ENCODE assay signal across 8 mouse cellular contexts in genomic region chr16:33306633-33307070, GRCm38 (mm10). TPM values are rescaled to one million over a fixed set of nuclear protein-coding genes. Genes with fewer than 3 reads are reported as not detected.
A peak's percentile ranks its signal among the peaks of the same experiment; 100 is the strongest.
DNase-seq lines count a peak whose midpoint lies in the region; ATAC-seq and TF ChIP-seq lines count a peak whose summit lies in the region.

No protein-coding gene starts in this region.

- peak overlapping the region; percentile 29; the same call in 1 of the 2 replicates for H3K4me2 ChIP-seq in lung, embryonic 16.5 days (ENCODE audit: low read depth, low read length)

- H3K27me3 ChIP-seq in ES-Bruce4 (ENCODE audit: control insufficient read depth, insufficient read depth, low read length, poor library complexity, severe bottlenecking), result no peaks in the 10 kb centered on the region
- H3K27me3 ChIP-seq in lung, embryonic 16.5 days (ENCODE audit: control insufficient read depth, insufficient read depth, low read depth, low read length), result no peaks in the 10 kb centered on the region

- TF ChIP-seq POLR2A in ES-Bruce4 (IDR thresholded peaks at IDR 0.05; ENCODE audit: insufficient read depth, low read length), result no peak

- H3K36me3 ChIP-seq in ES-Bruce4 (ENCODE audit: control insufficient read depth, insufficient read depth, low read length, poor library complexity, severe bottlenecking), result no peaks in the 10 kb centered on the region
- 0 out of 2 replicates have a peak, but pooled peaks cover 4% of the 10 kb centered on the region for H3K36me3 ChIP-seq in lung, embryonic 16.5 days (ENCODE audit: control insufficient read depth, insufficient read depth, low read length)

- DNase-seq in brain, embryonic 18.5 days (ENCODE audit: low read depth, low spot score), result peak; percentile 18
- DNase-seq in fibroblast of lung, adult 2 months (ENCODE audit: low read depth), result peak; percentile 46
- peak; percentile 77 to 82 for DNase-seq in heart, postnatal 36 days
- peak; percentile 20 to 76 for DNase-seq in layer of hippocampus, adult 8-10 months (ENCODE audit: low spot score in 2 of 2)
- DNase-seq in retina, embryonic 14.5 days (ENCODE audit: low spot score), result peak; percentile 91
- peak; percentile 70 to 73 for DNase-seq in thymus, postnatal 36 days

- peaks cover 2% of the 10 kb centered on the region for H3K4me1 ChIP-seq in ES-Bruce4 (ENCODE audit: control insufficient read depth, insufficient read depth, low read length)
- no peaks in the 10 kb centered on the region for H3K4me1 ChIP-seq in lung, embryonic 16.5 days (replicated peaks; ENCODE audit: control insufficient read depth, insufficient read depth, low read length)

- 8% methylated on average over 4 of the region's 4 CpGs for WGBS in lung, embryonic 16.5 days

- peak; percentile 48; the same call in 1 of the 2 replicates for ATAC-seq in lung, embryonic 16.5 days (ENCODE audit: low read depth)

- no peak overlapping the region for H3K4me3 ChIP-seq in ES-Bruce4 (ENCODE audit: low read depth, low read length)
- H3K4me3 ChIP-seq in lung, embryonic 16.5 days (ENCODE audit: low read length), result no peak overlapping the region

- TF ChIP-seq EP300 in ES-Bruce4 (IDR thresholded peaks at IDR 0.05; ENCODE audit: insufficient read depth, low read depth, low read length), result no peak

- H3K9me3 ChIP-seq in ES-Bruce4 (replicated peaks; ENCODE audit: control insufficient read depth, insufficient read depth, low read length, poor library complexity, severe bottlenecking), result no peaks in the 10 kb centered on the region
- H3K9me3 ChIP-seq in lung, embryonic 16.5 days (ENCODE audit: control insufficient read depth, low read length), result no peaks in the 10 kb centered on the region

- intact Hi-C loops in heart, postnatal 36 days (cut with DNase I), result loop anchor here (1.0 to 10.0 kb wide), 3 partner anchors 436 to 638 kb away; no protein-coding TSS in a partner anchor

- H3K9ac ChIP-seq in ES-Bruce4 (ENCODE audit: low read depth, poor library complexity, severe bottlenecking), result no peak overlapping the region
- H3K9ac ChIP-seq in lung, embryonic 16.5 days (ENCODE audit: low read length), result no peak overlapping the region

- TF ChIP-seq CTCF in ES-Bruce4 (IDR thresholded peaks at IDR 0.05; ENCODE audit: low read depth, low read length), result peak; percentile 81

- no peak overlapping the region for H3K27ac ChIP-seq in ES-Bruce4 (ENCODE audit: insufficient read depth, low read length)
- H3K27ac ChIP-seq in lung, embryonic 16.5 days (ENCODE audit: low read length), result no peak overlapping the region

RNA-seq across cellular contexts. Expression of gene Snx4, which starts 55.4 kb away (rescaled TPM):
- 97.0 and 97.8 TPM in 2 replicates for polyA plus RNA-seq in ES-Bruce4 (2011; ENCODE audit: insufficient read depth, insufficient read length, low read depth, missing spikeins)
- 10 to 100 TPM; 24.5 to 25.0 TPM for total RNA-seq in heart, postnatal 36 days (2021)
- 10 to 100 TPM; 27.0 to 37.8 (median 31.0) TPM for total RNA-seq in layer of hippocampus, adult 8-10 months (2022)
- 127 and 135 TPM in 2 replicates for polyA plus RNA-seq in lung, embryonic 16.5 days (2015; fragmentation: Nextera tagmentation; extraction: Ambion mirVana)

Comparison
In these comparisons a context has a peak if more than half of its experiments do, and no peak if none do; other contexts are left out.
1. DNase-seq: peak in every context shown above with its lines; median percentile 91 in retina, embryonic 14.5 days; 80 in heart, postnatal 36 days; 72 in thymus, postnatal 36 days; 48 in layer of hippocampus, adult 8-10 months; 46 in fibroblast of lung, adult 2 months; 18 in brain, embryonic 18.5 days.